Mouse (Mus musculus): ENCODE measurements around the gene Fam222b.

DNA sequence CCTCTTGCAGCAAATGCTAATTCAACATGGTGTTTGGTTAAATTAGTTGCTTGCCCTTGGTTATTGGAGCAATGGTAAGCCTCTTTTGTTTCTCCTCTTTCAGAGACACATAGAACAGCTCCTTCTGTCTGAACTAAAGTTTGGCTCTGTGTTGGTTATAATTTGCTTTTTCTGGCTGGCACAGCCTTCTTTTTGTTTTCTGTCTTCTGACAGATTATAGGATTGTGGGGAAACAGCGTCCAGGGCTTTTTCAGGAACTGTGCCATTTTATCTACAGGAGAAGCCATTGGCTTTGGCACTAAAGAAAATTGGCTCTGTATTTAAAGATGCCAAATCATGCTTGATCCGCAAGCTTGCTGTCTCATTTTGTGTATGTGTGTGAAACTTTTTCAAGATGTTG is 19.2 kb downstream of the Fam222b start:
- no peak for TF ChIP-seq CTCF (IDR thresholded peaks at IDR 0.05; ENCODE audit: insufficient read depth, low read depth, low read length)
- no peak for TF ChIP-seq POLR2A (IDR thresholded peaks at IDR 0.05; ENCODE audit: insufficient read depth, low read depth, low read length)
